Mouse (Mus musculus) ovary, postnatal 36 days (tissue): ENCODE measurements around the gene Zfp467.

Experiments used
- DNase-seq: peaks from one replicate; pipeline ENCODE4 v3.0.0; 2022; ENCODE audit warnings: low spot score, mixed read lengths

The Zfp467 gene

GRCm38 (mm10) chr6:48411193-48412092 lies 34.2 kb downstream of the Zfp467 start:
- DNase-seq: no peak

DNA sequence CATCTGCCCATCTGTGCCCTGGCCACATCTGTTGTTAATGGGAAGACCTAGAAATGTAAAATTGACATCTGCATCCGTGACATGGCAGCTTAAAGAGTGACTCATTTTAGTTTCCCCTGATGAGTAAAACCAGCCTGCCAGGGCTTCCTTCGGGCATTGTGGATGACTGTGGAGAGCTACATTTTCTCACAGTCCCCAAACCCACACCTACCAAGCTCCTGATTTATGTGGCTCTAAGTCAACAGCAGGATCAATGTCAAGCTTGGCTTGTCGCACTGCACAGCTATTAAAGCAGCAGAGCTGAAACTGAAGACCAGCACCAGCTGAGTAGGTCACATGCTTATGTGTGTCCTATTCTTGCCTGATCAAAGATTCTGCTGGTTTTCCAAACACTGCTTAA lies 35.1 kb downstream of the Zfp467 start:
- DNase-seq: no peak

GRCm38 (mm10) chr6:48409726-48410343 lies 35.8 kb downstream of the Zfp467 start:
- DNase-seq: no peak

GRCm38 (mm10) chr6:48404071-48404470 lies 41.6 kb downstream of the Zfp467 start:
- no peak for DNase-seq

- DNase-seq: no peak
Observed at GRCm38 (mm10) chr6:48399906-48400305, 45.7 kb downstream of the Zfp467 start.

- DNase-seq: no peak
Observed at GRCm38 (mm10) chr6:48397336-48397735, 48.3 kb downstream of the Zfp467 start.

GRCm38 (mm10) chr6:48396686-48397085 lies 48.9 kb downstream of the Zfp467 start:
- no peak for DNase-seq

DNA sequence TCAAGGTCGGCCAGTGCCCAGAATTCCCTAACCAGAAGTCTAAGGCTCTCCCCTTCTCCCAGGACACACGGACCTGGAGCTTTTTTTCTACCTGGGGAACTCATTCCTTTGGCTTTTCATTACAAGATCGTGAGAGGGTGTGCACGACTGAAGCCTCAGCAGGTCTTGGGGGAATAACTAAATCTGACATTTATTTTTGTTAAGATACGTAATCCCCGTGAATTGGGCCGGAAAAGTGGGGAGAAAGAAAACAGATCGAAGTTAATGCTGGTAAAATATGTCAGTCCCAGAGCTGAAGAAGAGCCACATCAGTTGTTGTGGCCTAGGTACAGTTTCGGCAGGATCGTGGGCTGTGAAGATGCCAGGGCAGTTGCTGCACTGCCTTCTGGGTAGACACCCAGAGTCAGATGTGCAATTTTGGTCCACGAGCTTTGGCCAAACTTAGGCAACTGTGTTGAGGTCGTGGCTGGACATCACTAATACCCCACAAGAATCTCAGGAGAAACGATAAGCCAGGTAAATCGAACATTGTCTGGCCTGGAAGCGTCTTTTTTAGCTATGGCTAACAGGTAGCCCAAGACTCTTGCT lies 49.5 kb downstream of the Zfp467 start:
- DNase-seq: no peak

GRCm38 (mm10) chr6:48395105-48396007 lies 50.3 kb downstream of the Zfp467 start, which contains the start of gene Krba1:
TSS of gene Krba1 (plus strand) at chr6:48395586.
- peak; percentile 83 for DNase-seq

DNA sequence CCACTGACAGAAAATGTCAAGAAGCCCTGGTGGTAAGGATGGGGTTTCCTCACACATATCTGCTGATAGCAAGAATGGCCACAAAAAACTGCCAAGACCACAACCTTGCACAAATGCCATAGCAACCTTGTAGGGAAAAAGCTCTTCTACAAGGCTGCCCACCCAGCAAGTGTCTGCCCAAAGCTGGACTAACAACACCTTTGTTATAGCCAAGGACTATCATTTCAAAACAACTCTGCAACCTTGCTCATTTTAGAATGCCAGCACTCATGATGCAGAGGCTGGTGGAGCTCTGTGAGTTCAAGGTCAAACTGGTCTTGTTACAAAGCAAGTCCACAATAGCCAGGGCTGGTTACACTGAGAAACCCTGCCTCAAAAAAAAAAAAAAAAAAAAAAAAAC lies 51.8 kb downstream of the Zfp467 start:
- no peak for DNase-seq

- no peak for DNase-seq
Observed at GRCm38 (mm10) chr6:48388221-48388620, 57.4 kb downstream of the Zfp467 start.
